Mouse (Mus musculus): ENCODE results near the gene Fbxo17. TPM values are rescaled to one million over a fixed set of nuclear protein-coding genes. Genes with fewer than 3 reads are reported as not detected.
A peak's percentile ranks its signal among the peaks of the same experiment; 100 is the strongest.
"Not testable (repeated sequence)": the region's sequence is repeated elsewhere in the genome, so short reads cannot be mapped to it uniquely, and the experiment has no call there.

The Fbxo17 gene
- polyA plus RNA-seq, 1 experiment from 2014 or later: 3.3 TPM

GRCm38 (mm10) chr7:28694423-28694822, 22.2 kb upstream of the Fbxo17 start:
- 0 out of 2 replicates have a peak overlapping the region, but pooled peaks have one; percentile 86 for H3K4me2 ChIP-seq (replicated peaks)
- ATAC-seq: no peak
- 11% methylated on average over 14 of the region's 14 CpGs for WGBS

GRCm38 (mm10) chr7:28694966-28695511, 21.6 kb upstream of the Fbxo17 start:
- H3K9ac ChIP-seq (replicated peaks): no peak overlapping the region
- H3K4me1 ChIP-seq (replicated peaks): peaks cover 14% of the 10 kb centered on the region
- H3K27me3 ChIP-seq: peaks cover 20% of the 10 kb centered on the region
- H3K27ac ChIP-seq: no peak overlapping the region
- WGBS: 60% methylated on average over 8 of the region's 8 CpGs
- H3K9me3 ChIP-seq: peaks cover 1% of the 10 kb centered on the region; the same call in 1 of the 2 replicates
- H3K4me2 ChIP-seq (replicated peaks): no peak overlapping the region
- no peaks in the 10 kb centered on the region for H3K36me3 ChIP-seq
- no peak overlapping the region for H3K4me3 ChIP-seq (replicated peaks)
- ATAC-seq: no peak

More at GRCm38 (mm10) chr7:28694423-28694822, 22.2 kb upstream of the Fbxo17 start:
- Histone ChIP-seq H3K36me3 (no peaks in the 10 kb centered on the region), H3K4me1 (replicated peaks) (peaks cover 14% of the 10 kb centered on the region), H3K9me3 (no peaks in the 10 kb centered on the region), H3K27me3 (peaks cover 20% of the 10 kb centered on the region), H3K27ac (no peak overlapping the region), H3K4me3 (replicated peaks) (no peak overlapping the region), H3K9ac (replicated peaks) (no peak overlapping the region)

GRCm38 (mm10) chr7:28697277-28697676, 19.3 kb upstream of the Fbxo17 start:
- Histone ChIP-seq H3K9ac (replicated peaks) (no peak overlapping the region), H3K4me2 (replicated peaks) (no peak overlapping the region), H3K36me3 (no peaks in the 10 kb centered on the region), H3K4me3 (replicated peaks) (no peak overlapping the region), H3K27ac (no peak overlapping the region), H3K4me1 (replicated peaks) (peaks cover 14% of the 10 kb centered on the region), H3K9me3 (peaks cover 8% of the 10 kb centered on the region), H3K27me3 (peaks cover 20% of the 10 kb centered on the region)
- ATAC-seq: no peak
- WGBS: 93% methylated on average over 11 of the region's 11 CpGs

- Histone ChIP-seq H3K36me3 (no peaks in the 10 kb centered on the region), H3K4me3 (replicated peaks) (no peak overlapping the region), H3K27ac (no peak overlapping the region), H3K4me1 (replicated peaks) (no peaks in the 10 kb centered on the region), H3K9me3 (peaks cover 8% of the 10 kb centered on the region), H3K27me3 (no peaks in the 10 kb centered on the region), H3K4me2 (replicated peaks) (no peak overlapping the region), H3K9ac (replicated peaks) (no peak overlapping the region)
- WGBS: 97% methylated on average over 4 of the region's 4 CpGs
- ATAC-seq: no peak
Measured at GRCm38 (mm10) chr7:28700269-28700668, 16.3 kb upstream of the Fbxo17 start.

- H3K9ac ChIP-seq (replicated peaks); H3K27ac ChIP-seq; H3K27me3 ChIP-seq; H3K36me3 ChIP-seq; H3K9me3 ChIP-seq; H3K4me1 ChIP-seq (replicated peaks); ATAC-seq; H3K4me3 ChIP-seq (replicated peaks); H3K4me2 ChIP-seq (replicated peaks): not testable (repeated sequence)
- 96% methylated on average over 12 of the region's 12 CpGs for WGBS
Measured at GRCm38 (mm10) chr7:28701306-28701705, 15.3 kb upstream of the Fbxo17 start.

- Histone ChIP-seq H3K9ac (replicated peaks) (no peak overlapping the region), H3K4me1 (replicated peaks) (no peaks in the 10 kb centered on the region), H3K27me3 (no peaks in the 10 kb centered on the region), H3K36me3 (no peaks in the 10 kb centered on the region), H3K4me2 (replicated peaks) (no peak overlapping the region), H3K27ac (no peak overlapping the region), H3K4me3 (replicated peaks) (no peak overlapping the region), H3K9me3 (peaks cover 8% of the 10 kb centered on the region)
- 70% methylated on average over 9 of the region's 9 CpGs for WGBS
- ATAC-seq: no peak
Measured at GRCm38 (mm10) chr7:28702601-28703143, 13.9 kb upstream of the Fbxo17 start.

- H3K9ac ChIP-seq (replicated peaks): no peak overlapping the region
- no peak overlapping the region for H3K27ac ChIP-seq
- ATAC-seq: no peak
- H3K4me1 ChIP-seq (replicated peaks): no peaks in the 10 kb centered on the region
- no peaks in the 10 kb centered on the region for H3K9me3 ChIP-seq
- no peaks in the 10 kb centered on the region for H3K36me3 ChIP-seq
- no peak overlapping the region for H3K4me2 ChIP-seq (replicated peaks)
- no peaks in the 10 kb centered on the region for H3K27me3 ChIP-seq
- no peak overlapping the region for H3K4me3 ChIP-seq (replicated peaks)
Measured at GRCm38 (mm10) chr7:28709454-28709853, 7.2 kb upstream of the Fbxo17 start.

- 0 out of 2 replicates have a peak, but pooled peaks cover 5% of the 10 kb centered on the region for H3K27me3 ChIP-seq
- H3K36me3 ChIP-seq: no peaks in the 10 kb centered on the region
- H3K9ac ChIP-seq (replicated peaks): no peak overlapping the region
- H3K4me2 ChIP-seq (replicated peaks): no peak overlapping the region
- H3K9me3 ChIP-seq: no peaks in the 10 kb centered on the region
- H3K4me1 ChIP-seq (replicated peaks): 0 out of 2 replicates have a peak, but pooled peaks cover under 1% of the 10 kb centered on the region
- no peak overlapping the region for H3K27ac ChIP-seq
- ATAC-seq: no peak
- WGBS: 69% methylated on average over 3 of the region's 3 CpGs
- no peak overlapping the region for H3K4me3 ChIP-seq (replicated peaks)
Measured at GRCm38 (mm10) chr7:28710962-28711361, 5.6 kb upstream of the Fbxo17 start.

- no peak overlapping the region for H3K9ac ChIP-seq (replicated peaks)
- H3K36me3 ChIP-seq: no peaks in the 10 kb centered on the region
- H3K4me2 ChIP-seq (replicated peaks): no peak overlapping the region
- ATAC-seq: no peak
- H3K4me3 ChIP-seq (replicated peaks): no peak overlapping the region
- H3K27me3 ChIP-seq: 0 out of 2 replicates have a peak, but pooled peaks cover 9% of the 10 kb centered on the region
- 85% methylated on average over 5 of the region's 5 CpGs for WGBS
- H3K27ac ChIP-seq: no peak overlapping the region
- H3K4me1 ChIP-seq (replicated peaks): peaks cover 10% of the 10 kb centered on the region; the same call in 1 of the 2 replicates
- H3K9me3 ChIP-seq: no peaks in the 10 kb centered on the region
Measured at GRCm38 (mm10) chr7:28714667-28715066, 1.9 kb upstream of the Fbxo17 start.

- H3K4me2 ChIP-seq (replicated peaks): no peak overlapping the region
- H3K27ac ChIP-seq: no peak overlapping the region
- no peak overlapping the region for H3K4me3 ChIP-seq (replicated peaks)
- 0 out of 2 replicates have a peak, but pooled peaks cover 9% of the 10 kb centered on the region for H3K27me3 ChIP-seq
- H3K4me1 ChIP-seq (replicated peaks): peaks cover 10% of the 10 kb centered on the region; the same call in 1 of the 2 replicates
- H3K9ac ChIP-seq (replicated peaks): no peak overlapping the region
- H3K36me3 ChIP-seq: no peaks in the 10 kb centered on the region
- H3K9me3 ChIP-seq: no peaks in the 10 kb centered on the region
- WGBS: 96% methylated on average over 2 of the region's 2 CpGs
- no peak for ATAC-seq
Measured at GRCm38 (mm10) chr7:28715598-28715997, 1.0 kb upstream of the Fbxo17 start.

- Histone ChIP-seq H3K27ac (no peak overlapping the region), H3K4me1 (replicated peaks) (peaks cover 10% of the 10 kb centered on the region; the same call in 1 of the 2 replicates), H3K9me3 (no peaks in the 10 kb centered on the region), H3K4me3 (replicated peaks) (no peak overlapping the region), H3K9ac (replicated peaks) (no peak overlapping the region), H3K4me2 (replicated peaks) (no peak overlapping the region), H3K27me3 (0 out of 2 replicates have a peak, but pooled peaks cover 9% of the 10 kb centered on the region), H3K36me3 (no peaks in the 10 kb centered on the region)
- 89% methylated on average over 10 of the region's 10 CpGs for WGBS
- ATAC-seq: no peak
Measured at GRCm38 (mm10) chr7:28717726-28718125, 1.1 kb downstream of the Fbxo17 start.

- Histone ChIP-seq H3K36me3 (no peaks in the 10 kb centered on the region), H3K9me3 (no peaks in the 10 kb centered on the region), H3K27me3 (0 out of 2 replicates have a peak, but pooled peaks cover 9% of the 10 kb centered on the region), H3K27ac (no peak overlapping the region), H3K9ac (replicated peaks) (no peak overlapping the region), H3K4me1 (replicated peaks) (peaks cover 10% of the 10 kb centered on the region; the same call in 1 of the 2 replicates), H3K4me3 (replicated peaks) (no peak overlapping the region), H3K4me2 (replicated peaks) (no peak overlapping the region)
- no peak for ATAC-seq
- 73% methylated on average over 4 of the region's 4 CpGs for WGBS
Measured at GRCm38 (mm10) chr7:28719159-28719558, 2.6 kb downstream of the Fbxo17 start.
